Mouse (Mus musculus): ENCODE measurements around the gene Avp. TPM values are rescaled to one million over a fixed set of nuclear protein-coding genes. Genes with fewer than 3 reads are reported as not detected.

The Avp gene
- not detected in 2 replicates for polyA plus RNA-seq (2016; fragmentation: Nextera tagmentation; extraction: Ambion mirVana)

- peaks cover 55% of the 10 kb centered on the region for H3K27me3 ChIP-seq
- no peak for ATAC-seq (ENCODE audit: insufficient number of reproducible peaks, insufficient read depth, low FRiP score, low TSS enrichment)
- no peak within 1 kb of the TSS for H3K27ac ChIP-seq
- H3K9me3 ChIP-seq = no peaks in the 10 kb centered on the region
- H3K9ac ChIP-seq = no peak within 1 kb of the TSS
- no peak within 1 kb of the TSS for H3K4me3 ChIP-seq
- no peaks in the 10 kb centered on the region for H3K36me3 ChIP-seq
- peaks cover 12% of the 10 kb centered on the region; the same call in 1 of the 2 replicates for H3K4me1 ChIP-seq
- H3K4me2 ChIP-seq (replicated peaks) = no peak within 1 kb of the TSS
- WGBS = 28% methylated on average over 10 of the region's 10 CpGs
These were observed at the start of gene Avp for GRCm38 (mm10) chr2:130582552-130582951. Gene Avp, minus strand, starts transcription at chr2:130582554.

GRCm38 (mm10) chr2:130629839-130630203 is 47.5 kb upstream of the Avp start, which contains the start of the genes Fastkd5 and Ubox5:
Gene Fastkd5, minus strand, starts transcription at chr2:130630027.
Gene Ubox5, minus strand, starts transcription at chr2:130630038.
- Histone ChIP-seq H3K4me3 (peak within 1 kb of the TSS; percentile 79), H3K36me3 (peaks cover 22% of the 10 kb centered on the region), H3K27ac (peak within 1 kb of the TSS; percentile 38), H3K9me3 (no peaks in the 10 kb centered on the region), H3K4me2 (replicated peaks) (peak within 1 kb of the TSS; percentile 87), H3K4me1 (peaks cover 15% of the 10 kb centered on the region), H3K9ac (peak within 1 kb of the TSS; percentile 80), H3K27me3 (peaks cover 16% of the 10 kb centered on the region)
- 0% methylated on average over 25 of the region's 25 CpGs for whole genome bisulfite sequencing
- ATAC-seq (ENCODE audit: insufficient number of reproducible peaks, insufficient read depth, low FRiP score, low TSS enrichment) = peak; percentile 70; the same call in 1 of the 2 replicates

GRCm38 (mm10) chr2:130629080-130629838 is 46.9 kb upstream of the Avp start:
- peaks cover 9% of the 10 kb centered on the region for H3K4me1 ChIP-seq
- peaks cover 11% of the 10 kb centered on the region for H3K27me3 ChIP-seq
- ATAC-seq (ENCODE audit: insufficient number of reproducible peaks, insufficient read depth, low FRiP score, low TSS enrichment) = no peak
- H3K9me3 ChIP-seq = no peaks in the 10 kb centered on the region
- H3K4me3 ChIP-seq = peak overlapping the region; percentile 79
- WGBS = 3% methylated on average over 37 of the region's 37 CpGs
- peak overlapping the region; percentile 38 for H3K27ac ChIP-seq
- peak overlapping the region; percentile 87 for H3K4me2 ChIP-seq (replicated peaks)
- peak overlapping the region; percentile 80 for H3K9ac ChIP-seq
- H3K36me3 ChIP-seq = peaks cover 23% of the 10 kb centered on the region

GRCm38 (mm10) chr2:130628424-130628823 is 46.1 kb upstream of the Avp start:
- Histone ChIP-seq H3K9me3 (no peaks in the 10 kb centered on the region), H3K27ac (no peak overlapping the region), H3K36me3 (peaks cover 26% of the 10 kb centered on the region), H3K4me1 (peaks cover 6% of the 10 kb centered on the region), H3K4me3 (peak overlapping the region; percentile 79), H3K27me3 (0 out of 2 replicates have a peak, but pooled peaks cover 2% of the 10 kb centered on the region), H3K9ac (no peak overlapping the region), H3K4me2 (replicated peaks) (peak overlapping the region; percentile 87)
- no peak for ATAC-seq (ENCODE audit: insufficient number of reproducible peaks, insufficient read depth, low FRiP score, low TSS enrichment)
- 63% methylated on average over 3 of the region's 3 CpGs for WGBS

GRCm38 (mm10) chr2:130618972-130619371 is 36.6 kb upstream of the Avp start:
- Histone ChIP-seq H3K4me3 (no peak overlapping the region), H3K4me2 (replicated peaks) (no peak overlapping the region), H3K27me3 (no peaks in the 10 kb centered on the region), H3K36me3 (peaks cover 58% of the 10 kb centered on the region), H3K27ac (no peak overlapping the region), H3K9me3 (no peaks in the 10 kb centered on the region), H3K4me1 (no peaks in the 10 kb centered on the region), H3K9ac (no peak overlapping the region)
- WGBS = 92% methylated on average over 7 of the region's 7 CpGs
- ATAC-seq (ENCODE audit: insufficient number of reproducible peaks, insufficient read depth, low FRiP score, low TSS enrichment) = no peak

GRCm38 (mm10) chr2:130613091-130613490 is 30.7 kb upstream of the Avp start:
- peaks cover 33% of the 10 kb centered on the region for H3K36me3 ChIP-seq
- H3K4me3 ChIP-seq = no peak overlapping the region

GRCm38 (mm10) chr2:130602195-130602594 is 19.8 kb upstream of the Avp start:
- Histone ChIP-seq H3K27me3 (no peaks in the 10 kb centered on the region), H3K4me2 (replicated peaks) (no peak overlapping the region), H3K9me3 (no peaks in the 10 kb centered on the region), H3K36me3 (peaks cover 56% of the 10 kb centered on the region), H3K27ac (no peak overlapping the region), H3K9ac (no peak overlapping the region), H3K4me3 (no peak overlapping the region), H3K4me1 (no peaks in the 10 kb centered on the region)
- 82% methylated on average over 4 of the region's 4 CpGs for WGBS
- no peak for ATAC-seq (ENCODE audit: insufficient number of reproducible peaks, insufficient read depth, low FRiP score, low TSS enrichment)

More at GRCm38 (mm10) chr2:130613091-130613490, 30.7 kb upstream of the Avp start:
- Histone ChIP-seq H3K4me1 (no peaks in the 10 kb centered on the region), H3K27me3 (no peaks in the 10 kb centered on the region), H3K9ac (no peak overlapping the region), H3K27ac (no peak overlapping the region), H3K9me3 (no peaks in the 10 kb centered on the region), H3K4me2 (replicated peaks) (no peak overlapping the region)
- ATAC-seq (ENCODE audit: insufficient number of reproducible peaks, insufficient read depth, low FRiP score, low TSS enrichment) = no peak
- 72% methylated on average over 3 of the region's 3 CpGs for WGBS

GRCm38 (mm10) chr2:130598399-130598798 is 16.0 kb upstream of the Avp start:
- no peaks in the 10 kb centered on the region for H3K4me1 ChIP-seq
- H3K9me3 ChIP-seq = no peaks in the 10 kb centered on the region
- no peak overlapping the region for H3K27ac ChIP-seq
- 71% methylated on average over 3 of the region's 3 CpGs for WGBS
- ATAC-seq (ENCODE audit: insufficient number of reproducible peaks, insufficient read depth, low FRiP score, low TSS enrichment) = no peak
- H3K9ac ChIP-seq = no peak overlapping the region
- H3K27me3 ChIP-seq = no peaks in the 10 kb centered on the region
- no peak overlapping the region for H3K4me3 ChIP-seq
- peaks cover 73% of the 10 kb centered on the region for H3K36me3 ChIP-seq
- H3K4me2 ChIP-seq (replicated peaks) = no peak overlapping the region

- no peak overlapping the region for H3K9ac ChIP-seq
- no peaks in the 10 kb centered on the region for H3K4me1 ChIP-seq
- H3K4me2 ChIP-seq (replicated peaks) = no peak overlapping the region
- no peak for ATAC-seq (ENCODE audit: insufficient number of reproducible peaks, insufficient read depth, low FRiP score, low TSS enrichment)
- 38% methylated on average over 1 of the region's 1 CpGs for WGBS
- H3K9me3 ChIP-seq = no peaks in the 10 kb centered on the region
- peaks cover 65% of the 10 kb centered on the region for H3K36me3 ChIP-seq
- H3K27me3 ChIP-seq = no peaks in the 10 kb centered on the region
- H3K27ac ChIP-seq = no peak overlapping the region
- no peak overlapping the region for H3K4me3 ChIP-seq
These were observed 15.3 kb upstream of the Avp start for GRCm38 (mm10) chr2:130597601-130598010.

GRCm38 (mm10) chr2:130595596-130595995 is 13.2 kb upstream of the Avp start:
- Histone ChIP-seq H3K36me3 (peaks cover 72% of the 10 kb centered on the region), H3K27ac (no peak overlapping the region), H3K4me3 (no peak overlapping the region), H3K4me2 (replicated peaks) (no peak overlapping the region), H3K4me1 (no peaks in the 10 kb centered on the region), H3K9ac (no peak overlapping the region), H3K27me3 (no peaks in the 10 kb centered on the region), H3K9me3 (no peaks in the 10 kb centered on the region)
- no peak for ATAC-seq (ENCODE audit: insufficient number of reproducible peaks, insufficient read depth, low FRiP score, low TSS enrichment)
- WGBS = 79% methylated on average over 1 of the region's 1 CpGs

- Histone ChIP-seq H3K36me3 (peaks cover 40% of the 10 kb centered on the region), H3K27ac (no peak overlapping the region), H3K4me1 (no peaks in the 10 kb centered on the region), H3K9ac (no peak overlapping the region), H3K27me3 (no peaks in the 10 kb centered on the region), H3K4me3 (no peak overlapping the region), H3K9me3 (no peaks in the 10 kb centered on the region), H3K4me2 (replicated peaks) (no peak overlapping the region)
- no peak for ATAC-seq (ENCODE audit: insufficient number of reproducible peaks, insufficient read depth, low FRiP score, low TSS enrichment)
- 91% methylated on average over 2 of the region's 2 CpGs for WGBS
These were observed 8.7 kb upstream of the Avp start for GRCm38 (mm10) chr2:130591016-130591415.

GRCm38 (mm10) chr2:130589761-130590160 is 7.4 kb upstream of the Avp start:
- Histone ChIP-seq H3K4me3 (no peak overlapping the region), H3K9me3 (no peaks in the 10 kb centered on the region), H3K27me3 (no peaks in the 10 kb centered on the region), H3K9ac (no peak overlapping the region), H3K4me2 (replicated peaks) (no peak overlapping the region), H3K4me1 (no peaks in the 10 kb centered on the region), H3K36me3 (peaks cover 29% of the 10 kb centered on the region), H3K27ac (no peak overlapping the region)
- ATAC-seq (ENCODE audit: insufficient number of reproducible peaks, insufficient read depth, low FRiP score, low TSS enrichment) = no peak
- 93% methylated on average over 2 of the region's 2 CpGs for WGBS
